Mouse (Mus musculus) E14TG2a.4 (cell line): ENCODE results near the gene Pias4.

Experiments used
- H3K27me3 ChIP-seq: 2 replicates; pipeline ENCODE4 v1.6.1; 2014; ENCODE audit warnings: low read length, control low read depth; ENCODE audit not compliant: insufficient read depth
- H3K36me3 ChIP-seq: 2 replicates; pipeline ENCODE4 v1.6.1; 2014; ENCODE audit warnings: low read length, control low read depth; ENCODE audit not compliant: insufficient read depth
- H3K4me1 ChIP-seq: replicated peaks from 2 replicates; pipeline ENCODE4 v1.6.1; 2014; ENCODE audit warnings: low read depth, low read length, control low read depth
- H3K4me3 ChIP-seq: replicated peaks from 2 replicates; pipeline ENCODE4 v1.5.1; 2014; ENCODE audit warnings: mild to moderate bottlenecking, low read length
- H3K9me3 ChIP-seq: 2 replicates; pipeline ENCODE4 v1.6.1; 2014; ENCODE audit warnings: low read length, control low read depth
- CTCF ChIP-seq: conservative IDR thresholded peaks from 2 replicates; pipeline ENCODE4 v1.5.1; 2014; ENCODE audit warnings: low read length
- NANOG ChIP-seq: IDR thresholded peaks from 2 replicates; pipeline ENCODE4 v1.6.1; 2014; ENCODE audit warnings: borderline replicate concordance, low read length, mixed read lengths
- POU5F1 ChIP-seq: IDR thresholded peaks from 2 replicates; pipeline ENCODE4 v1.6.1; 2014; ENCODE audit warnings: low read length, borderline replicate concordance

The Pias4 gene

GRCm38 (mm10) chr10:81135831-81136705, 31.7 kb downstream of the Pias4 start:
- no peak for TF ChIP-seq POU5F1
- no peak for TF ChIP-seq CTCF
- TF ChIP-seq NANOG = no peak
- H3K4me3 ChIP-seq = peak overlapping the region; percentile 97

DNA sequence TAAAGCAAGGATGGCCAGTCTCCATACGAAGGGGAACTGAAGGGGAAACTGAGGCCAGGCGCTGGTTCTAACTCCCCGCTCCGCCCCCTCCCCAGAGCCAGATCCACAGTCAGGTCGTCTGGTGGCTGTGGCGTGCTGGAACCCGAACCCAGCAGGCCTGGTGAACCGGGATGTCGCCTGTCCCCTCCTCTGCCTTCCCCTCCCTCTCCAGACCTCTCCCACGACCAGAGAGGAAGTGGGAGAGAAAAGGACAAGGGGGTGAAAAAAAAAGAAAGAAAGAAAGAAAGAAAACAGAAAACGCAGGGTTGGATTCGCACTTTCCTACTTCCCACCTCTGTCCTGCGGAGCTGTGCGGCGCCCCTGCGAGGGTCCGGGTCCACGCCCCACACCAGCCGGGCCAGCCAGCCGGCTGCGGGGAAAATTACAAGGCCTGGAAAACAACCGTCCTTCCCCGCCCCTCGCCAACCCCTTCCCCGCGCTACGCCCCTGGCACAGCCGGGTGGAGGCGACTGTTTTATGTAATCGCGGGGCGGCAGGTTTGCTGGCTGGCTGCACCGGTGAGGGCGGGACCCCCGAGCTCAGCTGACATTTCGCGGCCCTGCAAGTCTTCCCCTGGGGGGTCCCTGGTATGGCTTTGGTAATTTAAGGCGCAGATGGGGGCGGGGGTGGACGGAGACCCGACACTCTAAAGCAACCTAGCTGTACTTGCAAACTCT, 32.6 kb downstream of the Pias4 start, which contains the start of gene Zbtb7a:
Gene Zbtb7a, plus strand, starts transcription at position 255 of the 716 bp plus-strand sequence.
- H3K27me3 ChIP-seq = peaks cover 5% of the 10 kb centered on the region; the same call in 1 of the 2 replicates
- TF ChIP-seq NANOG (no peak), POU5F1 (no peak), CTCF (no peak)
- peaks cover 58% of the 10 kb centered on the region for H3K4me1 ChIP-seq

More at GRCm38 (mm10) chr10:81135831-81136705, 31.7 kb downstream of the Pias4 start:
- H3K9me3 ChIP-seq = no peaks in the 10 kb centered on the region
- no peaks in the 10 kb centered on the region for H3K36me3 ChIP-seq
- peaks cover 5% of the 10 kb centered on the region; the same call in 1 of the 2 replicates for H3K27me3 ChIP-seq
- H3K4me1 ChIP-seq = peaks cover 58% of the 10 kb centered on the region

DNA sequence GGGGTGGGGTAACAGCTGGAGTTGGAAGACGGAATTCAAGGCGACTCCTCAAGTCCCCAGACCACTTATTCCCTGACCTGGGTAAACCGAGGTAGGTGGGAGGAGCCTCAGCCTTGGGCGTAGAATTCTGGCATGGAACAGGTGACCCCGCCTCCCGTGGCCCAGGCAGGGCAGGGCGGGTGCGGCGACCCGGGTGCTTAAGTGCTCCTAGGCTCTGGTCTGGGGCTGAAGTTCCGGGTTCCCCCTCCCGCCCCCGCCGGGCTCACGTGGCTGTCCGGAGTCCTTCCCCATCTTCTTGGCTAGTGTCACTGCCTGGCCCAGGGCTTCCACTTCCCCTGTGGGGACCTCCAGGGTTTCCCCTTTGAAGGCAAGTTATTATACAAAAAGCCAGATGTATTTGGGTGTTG, 33.5 kb downstream of the Pias4 start:
- Histone ChIP-seq H3K36me3 (no peaks in the 10 kb centered on the region), H3K4me3 (peak overlapping the region; percentile 97), H3K4me1 (peaks cover 57% of the 10 kb centered on the region), H3K27me3 (peaks cover 5% of the 10 kb centered on the region; the same call in 1 of the 2 replicates), H3K9me3 (no peaks in the 10 kb centered on the region)
- TF ChIP-seq POU5F1 = no peak
- no peak for TF ChIP-seq CTCF
- TF ChIP-seq NANOG = no peak

More for the DNA sequence above, 32.6 kb downstream of the Pias4 start, which contains the start of gene Zbtb7a:
- Histone ChIP-seq H3K36me3 (no peaks in the 10 kb centered on the region), H3K9me3 (no peaks in the 10 kb centered on the region), H3K4me3 (peak within 1 kb of the TSS; percentile 97)

DNA sequence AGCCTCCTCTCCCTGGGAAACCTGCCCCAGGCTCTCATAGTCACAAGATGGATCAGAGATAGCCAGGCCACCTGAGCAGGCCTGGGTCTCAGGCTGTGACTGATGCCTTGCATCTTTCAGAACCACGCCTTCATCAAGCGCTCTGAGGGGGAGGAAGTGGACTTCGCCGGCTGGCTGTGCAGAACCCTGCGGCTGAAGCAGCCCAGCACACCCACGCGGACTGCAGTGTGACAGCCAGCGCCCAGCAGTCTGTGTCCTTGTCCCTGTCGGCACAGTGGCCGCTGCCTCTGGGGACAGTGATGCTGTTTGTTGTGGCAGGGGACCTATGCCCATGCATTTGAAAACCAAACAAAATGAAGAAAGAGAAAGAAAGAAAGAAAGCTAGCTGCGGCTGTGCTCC, 44.2 kb downstream of the Pias4 start:
- Histone ChIP-seq H3K9me3 (no peaks in the 10 kb centered on the region), H3K27me3 (no peaks in the 10 kb centered on the region), H3K36me3 (peaks cover 74% of the 10 kb centered on the region), H3K4me1 (peaks cover 76% of the 10 kb centered on the region), H3K4me3 (no peak overlapping the region)
- no peak for TF ChIP-seq CTCF
- no peak for TF ChIP-seq POU5F1
- no peak for TF ChIP-seq NANOG

- peaks cover 73% of the 10 kb centered on the region for H3K4me1 ChIP-seq
- no peaks in the 10 kb centered on the region for H3K27me3 ChIP-seq
- TF ChIP-seq NANOG (no peak), POU5F1 (no peak)
- no peak overlapping the region for H3K4me3 ChIP-seq
- H3K36me3 ChIP-seq = peaks cover 80% of the 10 kb centered on the region
- no peaks in the 10 kb centered on the region for H3K9me3 ChIP-seq
Observed at GRCm38 (mm10) chr10:81122889-81123288, 44.8 kb downstream of the Pias4 start.

DNA sequence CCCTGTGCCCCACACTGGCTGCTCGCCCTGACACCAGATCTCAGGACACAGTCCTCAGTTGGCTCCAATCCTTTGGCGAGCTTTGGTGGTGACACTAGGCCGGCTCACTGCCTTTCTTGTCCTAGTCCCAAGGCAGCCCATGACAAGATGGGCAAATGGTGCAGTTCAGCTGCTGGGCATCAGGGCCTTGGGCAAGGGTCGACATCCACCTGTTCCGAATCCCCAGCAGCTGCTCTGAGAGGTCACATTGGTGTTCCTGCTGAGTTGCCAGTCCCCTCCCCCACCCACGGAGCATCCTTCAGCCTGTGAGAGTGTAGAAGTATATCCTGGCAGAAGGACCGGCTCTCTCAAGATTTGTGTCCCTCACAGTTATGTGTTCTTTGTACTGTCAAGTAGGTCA, 47.1 kb downstream of the Pias4 start:
- TF ChIP-seq CTCF = no peak
- no peak for TF ChIP-seq NANOG
- TF ChIP-seq POU5F1 = no peak

DNA sequence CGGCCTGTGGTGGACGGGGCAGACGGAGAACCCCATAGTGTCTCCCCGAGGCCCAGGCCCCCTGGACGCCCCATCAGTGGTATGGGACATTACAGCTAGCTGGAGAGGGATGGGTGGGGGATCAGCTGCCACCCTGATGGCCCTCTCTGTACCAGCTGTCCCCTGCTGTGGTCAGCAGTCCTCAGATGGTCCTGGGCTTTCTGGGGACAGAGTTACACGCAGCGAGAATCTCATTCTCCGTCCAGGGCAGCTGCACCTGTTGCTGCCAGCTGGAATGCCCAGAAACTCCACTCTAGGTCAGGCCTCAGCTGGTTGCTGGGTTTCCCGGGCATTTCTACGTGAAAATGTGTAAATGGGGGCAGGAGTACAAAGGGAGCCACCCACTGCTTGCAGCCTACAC, 48.1 kb downstream of the Pias4 start:
- Histone ChIP-seq H3K9me3 (no peaks in the 10 kb centered on the region), H3K36me3 (peaks cover 98% of the 10 kb centered on the region), H3K4me1 (peaks cover 88% of the 10 kb centered on the region), H3K4me3 (no peak overlapping the region), H3K27me3 (no peaks in the 10 kb centered on the region)
- TF ChIP-seq NANOG (no peak), CTCF (no peak), POU5F1 (no peak)

More for the DNA sequence above, 47.1 kb downstream of the Pias4 start:
- H3K27me3 ChIP-seq = no peaks in the 10 kb centered on the region
- H3K9me3 ChIP-seq = no peaks in the 10 kb centered on the region
- H3K4me1 ChIP-seq = peaks cover 78% of the 10 kb centered on the region
- H3K4me3 ChIP-seq = no peak overlapping the region
- H3K36me3 ChIP-seq = peaks cover 98% of the 10 kb centered on the region

DNA sequence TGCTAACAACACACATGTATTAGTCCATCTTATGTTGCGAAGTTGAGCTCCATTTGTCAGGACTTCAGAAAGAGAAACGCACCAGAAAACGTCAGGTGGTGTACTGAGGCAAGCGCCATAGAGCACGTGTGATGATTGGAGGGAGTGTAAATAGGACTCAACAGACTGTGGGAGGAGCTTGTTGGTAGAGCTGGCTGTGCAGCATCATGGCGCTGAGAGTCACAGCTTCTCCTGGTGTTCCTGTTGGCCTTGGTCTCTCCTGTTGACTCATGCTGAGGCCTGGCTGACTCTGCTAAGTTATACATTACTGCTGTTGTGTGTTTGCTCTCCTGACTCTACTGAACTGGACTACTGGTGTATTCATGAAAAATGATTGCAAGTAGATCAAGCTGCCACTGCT, 54.8 kb downstream of the Pias4 start:
- Histone ChIP-seq H3K27me3 (no peaks in the 10 kb centered on the region), H3K4me3 (no peak overlapping the region), H3K4me1 (peaks cover 85% of the 10 kb centered on the region), H3K36me3 (peaks cover 95% of the 10 kb centered on the region), H3K9me3 (no peaks in the 10 kb centered on the region)
- TF ChIP-seq CTCF (no peak), NANOG (no peak), POU5F1 (no peak)

GRCm38 (mm10) chr10:81106113-81106721, 61.5 kb downstream of the Pias4 start:
- TF ChIP-seq CTCF (no peak), NANOG (no peak), POU5F1 (no peak)
- H3K27me3 ChIP-seq = no peaks in the 10 kb centered on the region
- H3K9me3 ChIP-seq = no peaks in the 10 kb centered on the region
- peaks cover 44% of the 10 kb centered on the region for H3K36me3 ChIP-seq
- peak overlapping the region; percentile 96 for H3K4me3 ChIP-seq
- H3K4me1 ChIP-seq = peaks cover 86% of the 10 kb centered on the region
